Mouse (Mus musculus): ENCODE measurements around the gene Men1. TPM values are rescaled to one million over a fixed set of nuclear protein-coding genes. Genes with fewer than 3 reads are reported as not detected.

Men1 gene
- polyA plus RNA-seq, 1 experiment = 51.0 TPM

- no peak for TF ChIP-seq CTCF (IDR thresholded peaks at IDR 0.05; ENCODE audit: control insufficient read depth, insufficient read depth, insufficient read length)
- no peak for TF ChIP-seq MYOG (IDR thresholded peaks at IDR 0.05; ENCODE audit: control insufficient read depth, extremely low read depth, insufficient read length)
- no peak for TF ChIP-seq FOSL1 (IDR thresholded peaks at IDR 0.05; ENCODE audit: insufficient read depth, low read length, poor library complexity, severe bottlenecking)
- TF ChIP-seq USF1 (IDR thresholded peaks at IDR 0.05; ENCODE audit: low read depth) = no peak
- no peak for TF ChIP-seq MAX (IDR thresholded peaks at IDR 0.05)
- TF ChIP-seq MYOD1 (IDR thresholded peaks at IDR 0.05; ENCODE audit: control insufficient read depth, insufficient read length, low read depth) = no peak
- no peak for TF ChIP-seq CEBPB (IDR thresholded peaks at IDR 0.05; ENCODE audit: low read depth)
- Histone ChIP-seq H3K79me3 (ENCODE audit: low read depth) (peaks cover 13% of the 10 kb centered on the region), H3K79me2 (ENCODE audit: control insufficient read depth, insufficient read depth) (peaks cover 28% of the 10 kb centered on the region), H3K27me3 (ENCODE audit: control insufficient read depth, insufficient read depth, insufficient read length) (no peaks in the 10 kb centered on the region), H3K36me3 (ENCODE audit: control insufficient read depth, insufficient read depth) (peaks cover 36% of the 10 kb centered on the region), H3K4me3 (ENCODE audit: insufficient read depth, poor library complexity, severe bottlenecking) (no peak overlapping the region), H3ac (ENCODE audit: control insufficient read depth, insufficient read length, low read depth) (no peak overlapping the region)
Observed at GRCm38 (mm10) chr19:6338716-6339115, 3.9 kb downstream of the Men1 start.

GRCm38 (mm10) chr19:6339191-6339590, 4.4 kb downstream of the Men1 start:
- H3ac ChIP-seq (ENCODE audit: control insufficient read depth, insufficient read length, low read depth) = no peak overlapping the region
- no peak overlapping the region for H3K4me3 ChIP-seq (ENCODE audit: insufficient read depth, poor library complexity, severe bottlenecking)
- H3K79me3 ChIP-seq (ENCODE audit: low read depth) = peaks cover 13% of the 10 kb centered on the region
- peaks cover 36% of the 10 kb centered on the region for H3K36me3 ChIP-seq (ENCODE audit: control insufficient read depth, insufficient read depth)
- TF ChIP-seq MYOD1 (IDR thresholded peaks at IDR 0.05; ENCODE audit: control insufficient read depth, insufficient read length, low read depth) (no peak), FOSL1 (IDR thresholded peaks at IDR 0.05; ENCODE audit: insufficient read depth, low read length, poor library complexity, severe bottlenecking) (no peak), MAX (IDR thresholded peaks at IDR 0.05) (no peak), MYOG (IDR thresholded peaks at IDR 0.05; ENCODE audit: control insufficient read depth, extremely low read depth, insufficient read length) (no peak), USF1 (IDR thresholded peaks at IDR 0.05; ENCODE audit: low read depth) (no peak), CEBPB (IDR thresholded peaks at IDR 0.05; ENCODE audit: low read depth) (no peak), CTCF (IDR thresholded peaks at IDR 0.05; ENCODE audit: control insufficient read depth, insufficient read depth, insufficient read length) (no peak)
- no peaks in the 10 kb centered on the region for H3K27me3 ChIP-seq (ENCODE audit: control insufficient read depth, insufficient read depth, insufficient read length)
- H3K79me2 ChIP-seq (ENCODE audit: control insufficient read depth, insufficient read depth) = peaks cover 28% of the 10 kb centered on the region

- peaks cover 13% of the 10 kb centered on the region for H3K79me3 ChIP-seq (ENCODE audit: low read depth)
- H3K36me3 ChIP-seq (ENCODE audit: control insufficient read depth, insufficient read depth) = peaks cover 36% of the 10 kb centered on the region
- H3K79me2 ChIP-seq (ENCODE audit: control insufficient read depth, insufficient read depth) = peaks cover 26% of the 10 kb centered on the region
- no peaks in the 10 kb centered on the region for H3K27me3 ChIP-seq (ENCODE audit: control insufficient read depth, insufficient read depth, insufficient read length)
- TF ChIP-seq CTCF (IDR thresholded peaks at IDR 0.05; ENCODE audit: control insufficient read depth, insufficient read depth, insufficient read length) (no peak), FOSL1 (IDR thresholded peaks at IDR 0.05; ENCODE audit: insufficient read depth, low read length, poor library complexity, severe bottlenecking) (no peak), MAX (IDR thresholded peaks at IDR 0.05) (no peak), USF1 (IDR thresholded peaks at IDR 0.05; ENCODE audit: low read depth) (no peak), CEBPB (IDR thresholded peaks at IDR 0.05; ENCODE audit: low read depth) (no peak), MYOD1 (IDR thresholded peaks at IDR 0.05; ENCODE audit: control insufficient read depth, insufficient read length, low read depth) (no peak), MYOG (IDR thresholded peaks at IDR 0.05; ENCODE audit: control insufficient read depth, extremely low read depth, insufficient read length) (no peak)
- H3K4me3 ChIP-seq (ENCODE audit: insufficient read depth, poor library complexity, severe bottlenecking) = no peak overlapping the region
- no peak overlapping the region for H3ac ChIP-seq (ENCODE audit: control insufficient read depth, insufficient read length, low read depth)
Observed at GRCm38 (mm10) chr19:6339890-6340504, 5.2 kb downstream of the Men1 start.

GRCm38 (mm10) chr19:6340524-6341452, 6.0 kb downstream of the Men1 start, which contains the start of gene Map4k2:
TSS of gene Map4k2 (plus strand) at chr19:6341135.
- Histone ChIP-seq H3K36me3 (ENCODE audit: control insufficient read depth, insufficient read depth) (peaks cover 36% of the 10 kb centered on the region), H3K79me3 (ENCODE audit: low read depth) (peaks cover 8% of the 10 kb centered on the region), H3K4me3 (ENCODE audit: insufficient read depth, poor library complexity, severe bottlenecking) (peak within 1 kb of the TSS; percentile 34), H3K27me3 (ENCODE audit: control insufficient read depth, insufficient read depth, insufficient read length) (no peaks in the 10 kb centered on the region), H3ac (ENCODE audit: control insufficient read depth, insufficient read length, low read depth) (peak within 1 kb of the TSS; percentile 75), H3K79me2 (ENCODE audit: control insufficient read depth, insufficient read depth) (peaks cover 18% of the 10 kb centered on the region)
- TF ChIP-seq CTCF (IDR thresholded peaks at IDR 0.05; ENCODE audit: control insufficient read depth, insufficient read depth, insufficient read length) = peak; percentile 25
- no peak for TF ChIP-seq MYOD1 (IDR thresholded peaks at IDR 0.05; ENCODE audit: control insufficient read depth, insufficient read length, low read depth)

- peaks cover 10% of the 10 kb centered on the region for H3K79me2 ChIP-seq (ENCODE audit: control insufficient read depth, insufficient read depth)
- H3ac ChIP-seq (ENCODE audit: control insufficient read depth, insufficient read length, low read depth) = peak overlapping the region; percentile 75
- TF ChIP-seq CEBPB (IDR thresholded peaks at IDR 0.05; ENCODE audit: low read depth) = no peak
- no peak for TF ChIP-seq USF1 (IDR thresholded peaks at IDR 0.05; ENCODE audit: low read depth)
- no peak for TF ChIP-seq FOSL1 (IDR thresholded peaks at IDR 0.05; ENCODE audit: insufficient read depth, low read length, poor library complexity, severe bottlenecking)
- no peak for TF ChIP-seq MYOD1 (IDR thresholded peaks at IDR 0.05; ENCODE audit: control insufficient read depth, insufficient read length, low read depth)
- no peak for TF ChIP-seq MAX (IDR thresholded peaks at IDR 0.05)
- TF ChIP-seq MYOG (IDR thresholded peaks at IDR 0.05; ENCODE audit: control insufficient read depth, extremely low read depth, insufficient read length) = no peak
- H3K4me3 ChIP-seq (ENCODE audit: insufficient read depth, poor library complexity, severe bottlenecking) = peak overlapping the region; percentile 34
- peaks cover under 1% of the 10 kb centered on the region for H3K79me3 ChIP-seq (ENCODE audit: low read depth)
- H3K27me3 ChIP-seq (ENCODE audit: control insufficient read depth, insufficient read depth, insufficient read length) = no peaks in the 10 kb centered on the region
- peaks cover 36% of the 10 kb centered on the region for H3K36me3 ChIP-seq (ENCODE audit: control insufficient read depth, insufficient read depth)
Observed at GRCm38 (mm10) chr19:6341453-6342077, 6.8 kb downstream of the Men1 start.
